Mouse (Mus musculus) frontal cortex, postnatal 14 days (tissue): ENCODE data around the gene Robo1.

Source experiments
- DNase-seq, 2 experiments: peaks; one replicate each; pipeline ENCODE4 v3.0.0; 2022; ENCODE audit warnings: low spot score in 2 of 2

Robo1 gene

DNA sequence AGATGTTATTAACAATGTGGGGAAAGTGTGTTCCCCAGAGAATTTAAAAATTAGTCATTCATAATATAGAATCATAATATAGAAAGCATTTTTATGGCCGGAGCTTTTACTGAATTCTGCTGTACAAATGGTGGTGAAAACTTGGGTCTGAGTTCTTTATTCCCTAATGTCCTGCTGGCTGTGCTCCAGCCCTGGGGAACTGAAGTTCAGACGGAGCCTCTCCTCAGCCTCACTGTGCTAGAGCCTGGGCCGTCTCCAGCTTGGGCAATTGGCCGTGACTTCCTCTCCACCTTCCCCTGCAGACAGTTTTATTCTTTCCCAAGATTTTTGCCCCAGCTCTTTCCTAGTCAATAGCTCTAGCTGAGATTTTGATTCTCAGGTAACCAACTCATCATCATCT, 429.0 kb downstream of the Robo1 start:
- no peak for DNase-seq

- DNase-seq: no peak
Measured at GRCm38 (mm10) chr16:72740218-72740617, 432.1 kb downstream of the Robo1 start.

DNA sequence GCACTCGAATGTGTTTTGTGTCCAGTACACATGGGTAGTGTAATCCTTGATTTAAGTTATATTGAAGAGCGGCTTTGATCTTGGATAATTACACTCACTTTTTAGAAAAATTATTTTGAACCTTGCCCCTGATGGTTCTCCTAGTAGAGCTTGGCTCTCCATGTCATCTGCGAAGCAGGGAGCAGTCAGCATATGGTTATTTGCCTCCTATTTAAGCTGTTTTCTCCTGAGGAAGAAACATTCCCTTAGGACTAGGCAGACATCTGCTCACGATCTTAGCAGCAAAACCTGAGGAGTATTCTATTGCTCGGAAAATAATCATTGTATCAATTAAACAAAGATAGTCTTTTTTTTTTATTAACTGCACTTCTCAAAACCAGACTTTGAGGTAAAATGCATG, 439.6 kb downstream of the Robo1 start:
- DNase-seq: no peak

DNA sequence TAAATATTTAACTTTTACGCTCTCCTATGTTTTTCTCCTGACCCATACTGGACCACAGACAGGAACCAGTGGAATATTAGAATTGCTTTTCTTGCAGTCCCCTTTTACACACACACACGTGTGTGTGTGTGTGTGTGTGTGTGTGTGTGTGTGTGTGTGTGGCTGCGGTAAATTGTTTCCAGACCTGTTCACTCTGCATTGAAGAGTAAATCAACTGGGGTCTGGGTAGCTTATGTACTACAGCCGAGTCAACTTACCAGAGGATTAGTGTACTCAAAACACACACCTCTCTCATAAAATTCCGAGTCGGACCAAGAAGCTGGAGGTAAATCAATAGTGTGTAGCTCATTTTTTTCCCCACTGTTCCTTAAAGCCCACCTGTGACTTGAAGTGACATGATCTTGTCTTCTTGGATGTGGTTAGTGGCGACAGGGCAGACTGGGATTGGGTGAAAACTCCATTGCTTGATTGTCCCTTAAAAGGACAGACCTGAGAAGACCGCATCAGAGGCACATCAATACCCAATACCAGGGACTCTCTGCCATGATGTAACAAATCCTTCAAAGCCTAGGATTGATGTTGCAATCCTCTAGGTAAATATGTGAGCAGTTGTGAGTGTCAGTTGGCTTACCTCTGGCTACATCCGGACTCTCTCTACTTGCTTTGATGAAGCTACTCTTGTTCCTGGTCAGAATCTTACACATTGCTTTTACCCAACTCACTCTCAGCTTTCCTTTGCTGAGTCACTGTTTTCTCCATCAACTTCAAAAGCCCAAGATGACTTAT, 457.2 kb downstream of the Robo1 start:
- no peak for DNase-seq

- no peak for DNase-seq
Measured at GRCm38 (mm10) chr16:72769214-72769834, 461.2 kb downstream of the Robo1 start.

DNA sequence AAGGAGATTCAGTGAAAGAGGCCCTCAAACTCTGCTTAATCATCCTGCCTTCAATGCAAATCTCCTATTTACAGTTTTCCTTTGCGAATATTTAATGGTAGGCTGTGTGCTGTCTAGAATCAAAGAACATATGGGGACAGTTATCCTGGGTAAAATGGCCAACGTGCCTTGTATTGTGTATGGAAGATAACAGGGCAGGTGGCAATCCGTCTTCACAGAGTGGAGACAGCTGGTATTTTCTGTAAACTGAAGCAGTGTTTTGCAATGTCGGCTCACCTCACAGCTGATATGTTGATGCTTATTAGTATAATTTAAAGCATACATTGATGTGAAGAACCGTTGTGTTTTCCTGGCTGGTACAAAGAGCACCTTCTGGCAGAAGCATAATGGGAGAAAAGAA, 464.2 kb downstream of the Robo1 start:
- DNase-seq: no peak

DNA sequence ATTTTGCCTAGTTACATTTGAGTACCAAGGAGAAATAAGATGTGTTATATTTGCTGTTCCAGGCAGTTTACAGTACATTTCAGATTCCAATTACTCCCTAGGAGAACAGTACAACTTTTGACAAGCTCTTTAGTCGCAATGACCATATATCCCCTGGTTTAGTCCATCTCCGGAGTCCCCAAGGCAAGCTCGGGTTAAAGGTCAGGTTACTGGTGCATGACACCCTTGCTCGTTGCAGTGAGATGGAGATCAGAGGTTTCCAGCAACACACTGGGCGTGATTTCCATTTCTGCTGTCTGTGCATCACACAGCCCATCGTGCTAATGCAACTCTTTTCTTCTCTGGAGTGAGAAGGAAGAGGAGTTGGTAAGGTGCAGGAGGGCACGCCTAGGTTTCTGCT, 464.9 kb downstream of the Robo1 start:
- DNase-seq: no peak

GRCm38 (mm10) chr16:72778520-72778919, 470.4 kb downstream of the Robo1 start:
- DNase-seq: no peak

- DNase-seq: no peak
Measured at GRCm38 (mm10) chr16:72782171-72782570, 474.1 kb downstream of the Robo1 start.

DNA sequence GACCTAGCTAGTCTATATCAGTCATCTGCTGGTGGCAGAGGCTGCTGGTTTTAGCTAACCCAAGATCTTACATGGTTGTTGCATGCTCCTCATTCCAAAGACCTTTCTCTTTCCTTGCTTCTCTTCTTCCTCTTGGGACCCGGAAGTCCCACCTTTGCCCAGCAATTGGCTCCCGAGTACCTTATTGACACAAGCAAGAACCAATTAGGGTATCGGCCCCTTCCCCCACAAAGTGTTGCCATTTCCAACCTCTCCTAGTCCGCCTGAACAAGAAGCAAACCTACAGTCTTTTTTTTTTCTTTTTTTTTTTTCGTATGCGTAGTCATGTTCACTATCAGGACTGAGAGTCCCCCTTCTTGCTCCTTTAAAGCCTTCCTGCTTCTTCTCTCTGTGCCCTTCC, 478.0 kb downstream of the Robo1 start:
- no peak for DNase-seq

DNA sequence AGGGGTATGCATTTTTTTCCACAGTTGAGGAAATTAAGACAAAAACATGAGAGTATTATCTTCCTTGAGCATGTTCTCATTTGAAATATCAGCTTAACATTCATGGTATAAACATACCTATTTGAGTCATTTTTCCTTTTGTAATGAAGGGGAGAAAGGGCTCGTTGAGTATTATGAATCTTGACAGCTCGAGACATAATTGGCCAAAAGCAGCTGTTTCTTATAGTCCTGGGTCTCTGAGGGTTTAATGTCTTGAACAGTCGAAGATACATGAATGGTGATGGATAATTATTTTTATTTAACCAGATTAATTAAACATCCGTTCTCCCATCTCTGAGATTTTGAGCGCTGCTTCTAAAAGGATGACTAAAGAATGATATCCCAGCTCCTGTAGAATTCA, 478.5 kb downstream of the Robo1 start:
- DNase-seq: no peak

- DNase-seq: no peak
Measured at GRCm38 (mm10) chr16:72788017-72788416, 479.9 kb downstream of the Robo1 start.

DNA sequence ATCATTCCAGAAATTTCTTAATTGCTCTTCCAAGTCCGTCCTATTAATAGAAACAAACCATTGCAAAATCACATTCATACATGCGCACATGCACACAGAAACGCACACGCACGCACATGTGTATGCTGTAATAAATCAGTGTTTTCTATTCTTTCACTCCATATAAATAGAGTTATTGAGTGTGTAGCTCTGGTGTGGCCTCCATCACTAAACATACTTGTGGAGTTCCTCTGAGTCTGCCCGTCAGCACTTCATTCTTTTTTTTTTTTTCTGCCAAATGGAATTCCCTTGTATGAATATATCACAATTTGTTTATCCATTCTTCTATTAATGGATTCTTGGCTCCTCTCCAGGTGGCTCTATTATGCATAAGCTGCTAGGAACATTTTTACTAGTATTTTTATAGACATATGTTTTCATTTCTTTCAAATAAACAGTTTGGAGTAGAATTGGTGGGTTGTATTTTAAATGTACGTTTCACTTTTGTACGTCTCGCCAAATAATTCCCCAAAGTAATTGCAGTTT, 483.1 kb downstream of the Robo1 start:
- DNase-seq: no peak

DNA sequence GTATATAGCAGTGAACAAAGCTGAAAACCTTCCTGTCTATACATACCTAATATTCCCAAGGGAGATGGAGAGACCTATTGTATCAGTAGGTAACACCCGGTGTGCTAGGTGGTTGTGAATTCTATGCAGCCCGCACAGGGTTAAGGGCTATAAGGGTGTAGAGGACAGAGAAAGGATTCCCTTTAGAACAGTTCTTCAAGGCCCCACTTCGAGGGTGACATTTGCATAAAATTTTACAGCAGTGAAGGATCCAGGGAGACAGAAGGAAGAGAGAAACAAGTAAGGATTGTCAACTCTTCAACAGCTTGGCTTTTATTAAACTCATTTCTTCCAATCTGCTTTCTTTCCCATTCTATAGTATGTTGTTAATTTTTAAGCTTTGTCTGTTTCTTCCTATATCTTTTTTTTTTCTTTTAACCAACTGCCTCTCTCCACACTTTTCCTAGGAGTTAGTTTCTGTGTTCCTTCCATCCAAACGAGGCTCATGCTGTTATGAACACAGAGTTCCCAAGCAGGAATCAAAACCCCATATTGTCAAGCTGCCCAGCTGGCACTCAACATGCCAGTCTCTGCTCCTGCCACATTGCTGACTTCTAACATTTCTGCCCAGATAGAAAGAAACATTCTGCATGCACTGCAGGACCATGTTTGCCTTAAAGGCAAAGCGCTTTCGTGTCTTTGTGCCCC, 486.7 kb downstream of the Robo1 start:
- no peak for DNase-seq

DNA sequence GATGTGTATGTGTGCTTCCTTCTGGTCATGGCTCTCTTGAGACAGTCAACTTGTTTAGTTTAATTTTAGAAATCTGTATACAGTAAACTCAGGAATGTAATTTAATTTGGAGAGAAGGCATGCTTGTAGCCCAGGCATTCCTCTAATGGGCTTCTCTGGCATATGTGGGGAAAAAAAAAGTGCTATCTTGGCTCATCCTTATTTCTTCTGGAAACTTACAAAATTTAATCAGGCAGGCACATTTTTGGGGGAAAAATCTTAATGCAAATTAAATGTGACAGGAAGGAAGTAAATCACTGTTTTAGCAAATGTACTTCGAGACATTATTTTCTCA, 487.2 kb downstream of the Robo1 start:
- DNase-seq: no peak

DNA sequence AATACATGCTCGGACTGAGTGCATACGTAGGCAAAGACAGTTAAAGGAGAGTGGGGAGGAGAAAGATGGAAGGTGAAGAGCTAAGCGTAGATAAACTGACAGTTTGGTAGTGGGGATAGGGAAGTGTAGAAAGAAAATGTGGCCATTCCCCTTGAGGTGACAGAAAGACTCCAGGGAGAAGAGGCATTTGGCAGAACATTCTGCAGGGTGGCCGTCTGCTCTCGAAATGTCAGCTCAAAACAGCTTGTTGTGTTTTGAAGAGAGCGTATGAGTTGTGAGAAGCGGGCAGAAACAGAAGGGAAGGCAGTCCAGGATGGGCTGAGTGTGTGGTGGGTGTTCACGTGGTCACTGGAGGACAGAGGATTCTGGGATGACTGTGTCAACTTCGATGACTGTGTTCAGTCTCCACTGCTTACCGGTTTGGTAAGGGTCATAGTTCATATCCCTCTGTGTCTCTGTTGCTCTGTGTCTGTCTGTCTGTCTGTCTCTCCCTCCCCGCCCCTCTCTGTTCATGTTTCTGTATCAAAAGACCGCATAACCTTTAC, 490.4 kb downstream of the Robo1 start:
- no peak for DNase-seq

DNA sequence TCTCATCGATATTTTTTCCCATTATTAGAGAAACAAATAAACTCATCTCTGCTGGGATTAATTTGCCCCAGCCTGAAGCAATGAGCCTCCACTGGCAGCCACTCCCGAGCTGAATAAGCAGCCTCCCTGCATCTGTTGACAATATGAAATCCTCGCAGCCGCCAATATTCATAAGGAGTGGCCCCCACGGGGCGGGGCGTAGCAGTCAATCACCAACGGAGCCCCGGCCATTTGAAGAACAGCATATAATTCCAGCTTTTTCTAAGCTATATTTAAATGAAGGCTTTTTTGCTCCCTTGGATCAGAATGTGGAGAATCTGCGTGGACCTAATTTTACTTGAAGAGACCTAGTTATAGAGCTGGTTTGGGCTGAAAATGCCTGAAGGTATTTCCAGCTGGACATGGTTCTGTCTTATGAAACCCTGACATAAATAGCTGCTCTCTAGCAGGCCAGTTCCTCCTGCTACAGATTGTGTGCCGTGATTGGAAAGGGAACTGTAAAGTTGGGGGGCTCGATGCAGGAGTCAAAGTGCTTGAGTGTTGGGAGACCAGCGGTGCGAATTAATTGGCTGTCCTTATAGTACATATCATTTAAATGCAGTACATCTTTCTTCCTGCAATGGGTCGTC, 492.1 kb downstream of the Robo1 start:
- no peak for DNase-seq

DNA sequence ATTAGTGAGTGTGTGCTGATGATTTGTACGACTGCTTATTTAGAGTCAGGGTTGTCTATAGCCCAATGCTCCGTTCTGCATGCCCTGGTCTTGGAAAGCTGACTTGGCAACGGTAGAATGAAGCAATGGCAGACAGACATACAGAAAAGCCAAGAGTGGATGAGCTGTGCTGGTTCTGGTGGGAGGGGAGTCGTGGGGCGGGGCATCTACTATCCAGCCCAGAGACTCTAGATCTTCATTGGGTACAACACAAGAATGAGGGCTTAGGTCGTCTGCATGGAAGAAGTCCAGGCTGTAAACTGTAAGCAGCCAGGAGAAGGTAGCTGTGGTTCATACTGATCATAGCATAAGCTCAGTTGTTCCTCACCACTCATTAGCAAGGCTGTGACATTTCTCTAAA, 492.7 kb downstream of the Robo1 start:
- DNase-seq: no peak

DNA sequence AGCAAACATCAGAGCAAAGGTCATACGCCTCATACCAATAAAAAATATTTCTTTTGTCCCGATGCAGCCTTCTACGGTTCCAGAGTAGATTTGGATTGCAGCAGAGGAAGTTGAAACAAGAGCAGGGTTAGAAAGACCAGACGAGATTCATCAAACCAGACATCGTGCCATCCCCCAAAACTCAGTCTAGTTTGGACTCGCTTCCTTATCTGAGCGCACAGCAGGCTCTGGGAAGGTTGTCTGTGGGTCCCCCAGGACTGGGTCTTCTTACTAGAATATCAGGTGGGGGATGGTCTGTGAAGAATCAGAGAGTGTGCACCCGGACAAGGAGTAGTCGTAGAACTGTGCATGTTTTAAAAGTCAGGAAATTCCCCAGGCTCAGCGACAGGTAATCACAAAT, 500.2 kb downstream of the Robo1 start:
- no peak for DNase-seq

- no peak for DNase-seq
Measured at GRCm38 (mm10) chr16:72810942-72811341, 502.8 kb downstream of the Robo1 start.

- no peak for DNase-seq
Measured at GRCm38 (mm10) chr16:72811494-72811893, 503.4 kb downstream of the Robo1 start.

DNA sequence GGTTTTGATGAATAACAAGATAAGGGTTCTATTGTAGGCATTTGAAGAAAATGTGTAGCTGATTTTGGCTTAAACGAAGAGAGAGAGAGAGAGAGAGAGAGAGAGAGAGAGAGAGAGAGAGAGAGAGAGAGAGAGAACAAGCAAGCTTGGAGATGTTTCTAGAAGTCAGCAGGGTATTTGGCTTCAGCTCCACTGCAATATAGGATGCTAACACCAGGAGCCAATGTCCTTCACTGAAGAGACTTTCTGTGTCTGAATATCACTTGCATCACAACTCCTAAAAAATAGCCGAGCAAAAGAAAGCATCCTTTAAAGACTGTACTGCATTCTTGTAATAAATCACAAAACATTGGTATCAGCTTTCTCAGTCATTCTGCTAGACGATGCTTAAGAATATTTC, 503.8 kb downstream of the Robo1 start:
- DNase-seq: no peak
